Mouse (Mus musculus) embryo, embryonic 11.5 days (tissue): ENCODE data around the gene Fpgs.
A peak's percentile ranks its signal among the peaks of the same experiment; 100 is the strongest.

Experiments
- DNase-seq: peaks from one replicate; pipeline ENCODE4 v3.0.0-alpha.2; 2012; ENCODE audit warnings: low read depth, low spot score

The Fpgs gene

GRCm38 (mm10) chr2:32671907-32672595, 31.9 kb downstream of the Fpgs start:
- no peak for DNase-seq

GRCm38 (mm10) chr2:32671147-32671546, 32.8 kb downstream of the Fpgs start:
- DNase-seq = no peak

- DNase-seq = no peak
Measured at GRCm38 (mm10) chr2:32669876-32670275, 34.1 kb downstream of the Fpgs start.

- DNase-seq = no peak
Measured at GRCm38 (mm10) chr2:32668176-32668575, 35.8 kb downstream of the Fpgs start.

GRCm38 (mm10) chr2:32667775-32668174, 36.2 kb downstream of the Fpgs start:
- no peak for DNase-seq

GRCm38 (mm10) chr2:32665853-32666252, 38.1 kb downstream of the Fpgs start:
- DNase-seq = no peak

GRCm38 (mm10) chr2:32665345-32665744, 38.6 kb downstream of the Fpgs start:
- no peak for DNase-seq

GRCm38 (mm10) chr2:32662291-32662690, 41.7 kb downstream of the Fpgs start:
- DNase-seq = no peak

- no peak for DNase-seq
Measured at GRCm38 (mm10) chr2:32661509-32662107, 42.3 kb downstream of the Fpgs start.

GRCm38 (mm10) chr2:32658873-32659272, 45.1 kb downstream of the Fpgs start:
- no peak for DNase-seq

GRCm38 (mm10) chr2:32655826-32656225, 48.1 kb downstream of the Fpgs start:
- peak; percentile 46 for DNase-seq

GRCm38 (mm10) chr2:32655394-32655744, 48.6 kb downstream of the Fpgs start:
- DNase-seq = no peak

- no peak for DNase-seq
Measured at GRCm38 (mm10) chr2:32654743-32655393, 49.1 kb downstream of the Fpgs start.

- DNase-seq = no peak
Measured at GRCm38 (mm10) chr2:32653764-32654163, 50.2 kb downstream of the Fpgs start.

GRCm38 (mm10) chr2:32647366-32647765, 56.6 kb downstream of the Fpgs start:
- no peak for DNase-seq

GRCm38 (mm10) chr2:32646379-32647056, 57.4 kb downstream of the Fpgs start, which contains the start of gene Eng:
Eng (plus strand) TSS chr2:32646595.
- DNase-seq = no peak

- no peak for DNase-seq
Measured at GRCm38 (mm10) chr2:32645647-32646046, 58.3 kb downstream of the Fpgs start.

- no peak for DNase-seq
Measured at GRCm38 (mm10) chr2:32644799-32645475, 59.0 kb downstream of the Fpgs start.

- no peak for DNase-seq
Measured at GRCm38 (mm10) chr2:32644083-32644482, 59.9 kb downstream of the Fpgs start.

- DNase-seq = no peak
Measured at GRCm38 (mm10) chr2:32642813-32643212, 61.1 kb downstream of the Fpgs start.

GRCm38 (mm10) chr2:32641810-32642209, 62.1 kb downstream of the Fpgs start:
- DNase-seq = no peak

GRCm38 (mm10) chr2:32640550-32641051, 63.3 kb downstream of the Fpgs start:
- DNase-seq = no peak
